Mouse (Mus musculus) bone marrow, adult 2 months (tissue): ENCODE data around the gene Klhl21.

Experiments used
- CTCF ChIP-seq: fragments of 200-500 bp; IDR thresholded peaks from 2 replicates; pipeline ENCODE4 v1.5.1; 2011; ENCODE audit warnings: low read length, control low read depth; ENCODE audit not compliant: control insufficient read depth, insufficient read depth
- POLR2A ChIP-seq: fragments of 200-500 bp; IDR thresholded peaks from 2 replicates; pipeline ENCODE4 v1.6.1; 2011; ENCODE audit warnings: low read depth, mild to moderate bottlenecking, control low read depth, low read length, borderline replicate concordance; ENCODE audit not compliant: control insufficient read depth

DNA sequence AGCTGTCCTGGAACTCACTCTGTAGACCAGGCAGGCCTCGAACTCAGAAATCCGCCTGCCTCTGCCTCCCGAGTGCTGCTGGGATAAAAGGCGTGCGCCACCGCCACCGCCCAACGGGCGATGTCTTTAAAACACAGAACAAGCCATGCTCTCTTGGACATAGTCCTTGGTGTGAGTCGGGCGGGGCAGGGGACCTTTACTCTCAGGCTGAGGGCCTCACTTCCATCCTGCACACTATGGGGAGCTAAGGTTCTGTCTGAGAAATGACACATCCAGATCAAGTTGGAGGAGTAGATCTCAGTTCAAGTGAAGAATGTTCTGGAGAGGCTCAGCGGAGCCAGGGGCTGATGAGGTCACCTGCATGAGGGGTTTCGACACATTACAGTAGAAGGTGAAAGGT lies 24.3 kb downstream of the Klhl21 start:
- TF ChIP-seq CTCF (no peak), POLR2A (no peak)
